Mouse (Mus musculus) limb, embryonic 11.5 days (tissue): Measurements from ENCODE around the gene Tfdp1. TPM values are rescaled to one million over a fixed set of nuclear protein-coding genes. Genes with fewer than 3 reads are reported as not detected.

Experiments used
- ATAC-seq: fragments of 200-750 bp; cut with Nextera tagmentation; 2 replicates; pipeline ENCODE4 v1.8.0; 2017; ENCODE audit warnings: low read depth; ENCODE audit not compliant: insufficient number of reproducible peaks, low FRiP score, low TSS enrichment
- DNase-seq: peaks from one replicate; pipeline ENCODE4 v3.0.0-alpha.2; 2015; ENCODE audit warnings: low spot score
- H3K27ac ChIP-seq: fragments of 300-500 bp; sonication (generic); replicated peaks from 2 replicates; pipeline ENCODE4 v1.5.1; 2014; ENCODE audit warnings: low read depth, mild to moderate bottlenecking, low read length
- H3K27me3 ChIP-seq: fragments of 300-500 bp; sonication (generic); 2 replicates; pipeline ENCODE4 v1.6.1; 2014; ENCODE audit warnings: mild to moderate bottlenecking, low read length, mixed read lengths; ENCODE audit not compliant: control insufficient read depth, insufficient read depth
- H3K36me3 ChIP-seq: fragments of 300-500 bp; sonication (generic); 2 replicates; pipeline ENCODE4 v1.6.1; 2014; ENCODE audit warnings: mild to moderate bottlenecking, low read length, moderate library complexity, mixed read lengths; ENCODE audit not compliant: control insufficient read depth, insufficient read depth
- H3K4me1 ChIP-seq: fragments of 300-500 bp; sonication (generic); 2 replicates; pipeline ENCODE4 v1.6.1; 2014; ENCODE audit warnings: low read length, mixed read lengths; ENCODE audit not compliant: control insufficient read depth, insufficient read depth
- H3K4me2 ChIP-seq: fragments of 300-500 bp; sonication (generic); 2 replicates; pipeline ENCODE4 v1.6.1; 2014; ENCODE audit warnings: low read depth, mild to moderate bottlenecking, moderate library complexity; ENCODE audit not compliant: severe bottlenecking
- H3K4me3 ChIP-seq: fragments of 300-500 bp; sonication (generic); 2 replicates; pipeline ENCODE4 v1.5.1; 2014; ENCODE audit warnings: low read depth, low read length
- H3K9ac ChIP-seq: fragments of 300-500 bp; sonication (generic); 2 replicates; pipeline ENCODE4 v1.6.1; 2014; ENCODE audit warnings: mild to moderate bottlenecking, low read length
- H3K9me3 ChIP-seq: fragments of 300-500 bp; sonication (generic); 2 replicates; pipeline ENCODE4 v1.6.1; 2016; ENCODE audit warnings: low read length; ENCODE audit not compliant: control insufficient read depth
- WGBS: fragments of 180-500 bp; shearing (Covaris S2); extraction: QIAGEN DNeasy Blood & Tissue Kit; methylation state at CpG from one replicate; pipeline ENCODE4 v1.1.7; 2014; 5-methylcytosine and 5-hydroxymethylcytosine counted together
- polyA plus RNA-seq: library from polyadenylated mRNA; unstranded; fragments of >200 nt; fragmentation: Nextera tagmentation; extraction: Ambion mirVana; gene quantifications from 2 replicates; pipeline ENCODE4 v1.2.1, GENCODE M21; 2014

Tfdp1 gene
- 196 and 199 TPM in 2 replicates for polyA plus RNA-seq

GRCm38 (mm10) chr8:13338255-13338860 is at the start of gene Tfdp1:
Tfdp1 (plus strand) TSS chr8:13338751.
- H3K36me3 ChIP-seq: peaks cover 4% of the 10 kb centered on the region
- peak; percentile 91 for ATAC-seq
- no peaks in the 10 kb centered on the region for H3K27me3 ChIP-seq
- H3K4me3 ChIP-seq: peak within 1 kb of the TSS; percentile 89
- DNase-seq: peak; percentile 88
- H3K4me2 ChIP-seq: peak within 1 kb of the TSS; percentile 77
- H3K27ac ChIP-seq: peak within 1 kb of the TSS; percentile 62
- no peaks in the 10 kb centered on the region for H3K9me3 ChIP-seq
- peak within 1 kb of the TSS; percentile 93 for H3K9ac ChIP-seq
- no peaks in the 10 kb centered on the region for H3K4me1 ChIP-seq
- WGBS: 3% methylated on average over 54 of the region's 72 CpGs

DNA sequence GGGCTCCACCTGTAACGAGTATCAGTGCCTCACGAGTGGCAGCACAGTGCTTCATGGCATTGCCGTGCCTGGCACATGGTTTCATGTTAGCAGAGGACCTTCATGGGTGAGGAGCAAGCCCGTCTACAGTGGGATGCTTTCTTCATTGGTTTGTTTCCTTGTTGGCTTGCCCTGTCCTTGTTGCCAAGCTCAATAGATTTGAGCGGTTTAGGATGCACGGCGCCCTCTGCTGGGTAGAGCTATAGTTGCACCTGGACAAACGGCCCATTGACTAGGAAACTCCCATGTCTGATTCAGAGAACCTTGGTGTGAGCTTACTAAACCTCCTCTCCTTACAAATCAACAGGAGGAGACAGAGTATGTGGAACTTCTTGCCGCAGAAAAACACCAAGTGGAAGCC is 46.2 kb upstream of the Tfdp1 start:
- H3K4me2 ChIP-seq: no peak overlapping the region

DNA sequence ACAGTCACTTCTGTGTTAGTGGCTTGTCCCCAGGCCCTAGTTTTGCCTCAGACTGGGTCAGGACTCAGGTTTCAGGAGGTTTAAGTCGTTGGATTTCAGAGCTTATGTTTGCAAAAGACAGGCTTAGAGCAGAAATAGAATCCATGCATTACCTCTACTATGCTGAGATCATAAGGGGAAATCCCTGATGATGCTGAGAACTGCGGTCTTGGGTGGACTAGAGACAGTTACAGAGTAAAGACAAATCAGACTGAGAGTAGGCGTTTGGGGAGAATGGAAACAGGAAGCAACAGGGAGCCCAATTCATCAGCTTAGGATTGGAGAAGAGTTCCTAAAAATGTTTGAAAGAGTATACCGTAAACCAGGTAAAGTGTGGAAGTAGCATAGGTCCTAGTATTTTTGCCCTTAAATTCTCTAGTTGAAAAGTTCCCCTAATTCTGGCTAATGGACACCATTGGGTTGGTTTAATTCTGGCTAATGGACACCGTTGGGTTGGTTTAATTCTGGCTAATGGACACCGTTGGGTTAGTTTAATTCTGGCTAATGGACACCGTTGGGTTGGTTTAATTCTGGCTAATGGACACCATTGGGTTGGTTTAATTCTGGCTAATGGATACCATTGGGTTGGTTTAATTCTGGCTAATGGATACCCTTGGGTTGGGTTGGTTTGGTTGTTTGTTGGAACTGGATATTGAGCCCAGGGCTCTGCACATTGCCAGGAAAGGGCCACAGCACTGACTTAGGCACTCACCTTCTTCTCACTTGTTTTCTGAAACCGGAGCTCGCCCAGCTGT is 44.7 kb upstream of the Tfdp1 start:
- 90% methylated on average over 9 of the region's 9 CpGs for WGBS
- DNase-seq (no peak), ATAC-seq (no peak)
- Histone ChIP-seq H3K9ac (no peak overlapping the region), H3K27ac (no peak overlapping the region), H3K4me3 (no peak overlapping the region), H3K36me3 (peaks cover 8% of the 10 kb centered on the region; the same call in 1 of the 2 replicates), H3K27me3 (no peaks in the 10 kb centered on the region), H3K9me3 (no peaks in the 10 kb centered on the region), H3K4me2 (no peak overlapping the region), H3K4me1 (no peaks in the 10 kb centered on the region)

More for the DNA sequence above, 46.2 kb upstream of the Tfdp1 start:
- Histone ChIP-seq H3K4me1 (no peaks in the 10 kb centered on the region), H3K36me3 (peaks cover 8% of the 10 kb centered on the region; the same call in 1 of the 2 replicates), H3K9ac (no peak overlapping the region), H3K9me3 (no peaks in the 10 kb centered on the region), H3K27me3 (no peaks in the 10 kb centered on the region), H3K4me3 (no peak overlapping the region), H3K27ac (no peak overlapping the region)
- ATAC-seq (no peak), DNase-seq (peak; percentile 87)
- 23% methylated on average over 9 of the region's 9 CpGs for WGBS

DNA sequence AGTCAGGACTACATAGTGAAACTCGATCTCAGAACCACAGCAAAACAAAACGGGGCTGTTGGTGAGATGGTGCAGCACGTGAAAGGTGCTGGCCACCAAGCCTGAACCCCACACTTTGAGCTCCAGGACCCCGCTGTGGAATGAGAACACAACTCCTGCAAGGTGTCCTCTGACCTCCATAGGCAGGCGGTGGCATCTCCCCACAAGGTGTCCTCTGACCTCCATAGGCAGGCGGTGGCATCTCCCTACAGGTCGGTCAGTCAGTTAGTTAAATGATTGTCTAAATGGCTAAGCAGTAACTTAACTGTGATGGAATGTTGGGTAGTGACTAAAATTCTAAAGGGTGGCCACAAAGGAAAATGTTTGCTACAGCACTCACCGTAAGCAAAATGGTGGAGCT is 39.0 kb upstream of the Tfdp1 start:
- Histone ChIP-seq H3K4me2 (no peak overlapping the region), H3K4me1 (no peaks in the 10 kb centered on the region), H3K27ac (no peak overlapping the region), H3K36me3 (peaks cover 16% of the 10 kb centered on the region), H3K4me3 (no peak overlapping the region), H3K27me3 (no peaks in the 10 kb centered on the region), H3K9me3 (no peaks in the 10 kb centered on the region), H3K9ac (no peak overlapping the region)
- ATAC-seq: no peak
- WGBS: 93% methylated on average over 8 of the region's 8 CpGs
- no peak for DNase-seq

GRCm38 (mm10) chr8:13301036-13301435 is 37.5 kb upstream of the Tfdp1 start:
- Histone ChIP-seq H3K9ac (no peak overlapping the region), H3K27ac (no peak overlapping the region), H3K4me3 (no peak overlapping the region), H3K4me1 (no peaks in the 10 kb centered on the region), H3K4me2 (no peak overlapping the region), H3K9me3 (no peaks in the 10 kb centered on the region), H3K27me3 (no peaks in the 10 kb centered on the region), H3K36me3 (peaks cover 14% of the 10 kb centered on the region)
- 85% methylated on average over 7 of the region's 7 CpGs for WGBS
- no peak for ATAC-seq
- no peak for DNase-seq

DNA sequence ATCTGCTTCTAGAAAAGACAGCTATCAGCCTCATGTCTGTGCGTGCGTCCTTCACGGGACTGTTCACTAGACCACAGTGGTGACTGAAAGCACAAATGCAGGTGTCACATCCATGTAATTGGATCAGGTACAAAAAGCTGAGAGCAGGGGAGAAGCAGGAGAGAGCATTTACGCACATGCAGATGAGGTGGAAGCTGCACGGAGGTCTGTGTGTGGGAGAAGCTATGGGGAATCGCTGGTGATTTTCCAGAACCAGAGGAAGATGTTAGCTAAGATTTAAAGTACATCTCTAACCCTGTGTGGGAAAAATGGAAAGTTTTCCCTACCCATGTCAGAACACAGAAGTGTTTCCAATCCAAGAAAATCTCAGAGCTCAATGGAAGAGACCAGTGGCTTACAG is 33.1 kb upstream of the Tfdp1 start:
- 94% methylated on average over 6 of the region's 6 CpGs for WGBS
- DNase-seq (no peak), ATAC-seq (no peak)
- no peaks in the 10 kb centered on the region for H3K9me3 ChIP-seq
- peaks cover 6% of the 10 kb centered on the region; the same call in 1 of the 2 replicates for H3K36me3 ChIP-seq
- H3K27me3 ChIP-seq: no peaks in the 10 kb centered on the region
- no peak overlapping the region for H3K4me3 ChIP-seq
- no peak overlapping the region for H3K27ac ChIP-seq
- H3K9ac ChIP-seq: no peak overlapping the region
- no peaks in the 10 kb centered on the region for H3K4me1 ChIP-seq
- no peak overlapping the region for H3K4me2 ChIP-seq

GRCm38 (mm10) chr8:13305884-13306283 is 32.7 kb upstream of the Tfdp1 start:
- H3K9me3 ChIP-seq: no peaks in the 10 kb centered on the region
- ATAC-seq (no peak), DNase-seq (no peak)
- no peak overlapping the region for H3K9ac ChIP-seq
- no peaks in the 10 kb centered on the region for H3K27me3 ChIP-seq
- no peak overlapping the region for H3K27ac ChIP-seq
- H3K4me2 ChIP-seq: no peak overlapping the region
- no peak overlapping the region for H3K4me3 ChIP-seq
- no peaks in the 10 kb centered on the region for H3K4me1 ChIP-seq
- 92% methylated on average over 4 of the region's 4 CpGs for WGBS
- H3K36me3 ChIP-seq: peaks cover 6% of the 10 kb centered on the region; the same call in 1 of the 2 replicates

DNA sequence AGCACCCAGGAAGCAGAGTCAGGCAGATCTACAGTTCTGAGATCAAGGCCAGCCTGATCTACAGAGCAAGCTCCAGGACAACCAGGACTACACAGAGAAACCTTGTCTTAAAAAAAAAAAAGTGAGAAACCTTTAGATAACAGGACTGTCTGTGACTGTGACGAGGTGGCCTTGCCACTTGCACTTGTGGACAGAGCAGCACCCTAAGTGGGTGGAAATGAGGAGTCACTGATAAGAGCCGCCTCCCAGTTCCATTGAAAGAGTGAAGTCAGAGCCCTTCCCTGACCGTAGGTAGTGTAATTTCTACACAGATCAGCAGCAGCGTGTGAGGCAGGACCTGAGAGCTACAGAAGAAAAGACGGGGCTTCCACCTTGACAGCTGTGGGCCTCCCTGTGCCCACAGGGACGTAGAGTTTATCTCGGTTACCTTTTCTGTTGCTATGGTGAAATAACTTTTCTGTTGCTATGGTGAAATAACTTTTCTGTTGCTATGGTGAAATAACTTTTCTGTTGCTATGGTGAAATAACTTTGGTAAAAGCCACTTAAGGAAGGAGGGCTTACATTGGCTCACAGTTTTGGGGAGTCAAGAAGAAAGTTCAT is 32.1 kb upstream of the Tfdp1 start:
- 87% methylated on average over 7 of the region's 7 CpGs for WGBS
- Histone ChIP-seq H3K27ac (no peak overlapping the region), H3K4me1 (no peaks in the 10 kb centered on the region), H3K36me3 (peaks cover 6% of the 10 kb centered on the region; the same call in 1 of the 2 replicates), H3K27me3 (no peaks in the 10 kb centered on the region), H3K4me2 (no peak overlapping the region), H3K4me3 (no peak overlapping the region), H3K9me3 (no peaks in the 10 kb centered on the region), H3K9ac (no peak overlapping the region)
- ATAC-seq: no peak
- DNase-seq: no peak
